In the genomic region with DNA sequence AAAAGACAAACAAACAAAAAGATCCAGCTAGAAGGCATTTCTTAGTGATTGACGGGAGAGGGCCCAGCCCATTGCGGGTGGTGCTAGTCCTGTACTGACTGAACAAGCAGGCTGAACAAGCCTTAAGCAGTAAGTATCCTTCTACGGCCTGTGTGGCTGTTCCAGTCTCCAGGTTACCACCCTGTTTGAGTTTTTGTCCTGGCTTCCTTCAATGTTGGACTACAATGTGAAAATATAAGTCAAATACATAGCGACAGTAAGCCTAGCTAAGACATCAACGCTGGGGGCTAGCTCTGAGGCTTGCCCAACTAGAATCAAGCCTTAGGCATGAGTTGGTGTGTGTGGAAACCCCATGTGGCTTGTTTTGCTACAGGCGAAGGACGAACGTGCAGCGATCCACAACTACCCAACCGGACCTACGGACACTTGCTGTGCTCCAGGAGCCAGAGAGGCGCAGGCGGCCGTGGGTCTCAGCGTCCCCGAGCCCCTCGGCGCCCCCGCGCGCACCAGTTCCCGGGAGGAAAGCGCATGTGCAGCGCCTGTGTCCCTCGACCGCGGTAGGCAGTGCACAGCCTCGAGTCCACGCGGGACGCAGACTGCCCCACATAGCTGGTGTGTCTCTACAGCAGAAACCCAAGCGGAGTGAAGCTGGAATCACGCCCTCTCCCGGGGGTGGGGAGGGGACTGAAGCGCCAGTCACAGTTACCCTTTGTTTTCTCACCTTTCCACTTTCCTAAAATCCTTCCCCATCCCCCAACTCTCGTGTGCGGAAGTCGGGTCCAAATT, we compare ENCODE assay signal across 8 mouse cellular contexts. TPM values are rescaled to one million over a fixed set of nuclear protein-coding genes. Genes with fewer than 3 reads are reported as not detected.
A peak's percentile ranks its signal among the peaks of the same experiment; 100 is the strongest.
DNase-seq lines count a peak whose midpoint lies in the region; ATAC-seq lines count a peak whose summit lies in the region.

No protein-coding gene starts in this region.

- no peaks in the 10 kb centered on the region for H3K36me3 ChIP-seq in forebrain, embryonic 16.5 days (ENCODE audit: control insufficient read depth, insufficient read depth)
- no peaks in the 10 kb centered on the region for H3K36me3 ChIP-seq in hindbrain, embryonic 12.5 days

- peak overlapping the region; percentile 66 for H3K9ac ChIP-seq in forebrain, embryonic 16.5 days (replicated peaks; ENCODE audit: low read depth, low read length)
- peak overlapping the region; percentile 72 for H3K9ac ChIP-seq in hindbrain, embryonic 12.5 days

- H3K27me3 ChIP-seq in forebrain, embryonic 16.5 days (replicated peaks; ENCODE audit: control insufficient read depth, insufficient read depth, low read length) = no peaks in the 10 kb centered on the region
- no peaks in the 10 kb centered on the region for H3K27me3 ChIP-seq in hindbrain, embryonic 12.5 days

- H3K4me2 ChIP-seq in forebrain, embryonic 16.5 days (ENCODE audit: low read length) = peak overlapping the region; percentile 56
- peak overlapping the region; percentile 96 for H3K4me2 ChIP-seq in hindbrain, embryonic 12.5 days (replicated peaks)

- peaks cover 8% of the 10 kb centered on the region for H3K4me1 ChIP-seq in forebrain, embryonic 16.5 days (replicated peaks; ENCODE audit: control insufficient read depth, insufficient read depth, low read length)
- 0 out of 2 replicates have a peak, but pooled peaks cover 8% of the 10 kb centered on the region for H3K4me1 ChIP-seq in hindbrain, embryonic 12.5 days

- DNase-seq in Muller cell, postnatal 12 days (ENCODE audit: inconsistent ontology term) = peak; percentile 55
- peak; percentile 67 for DNase-seq in cerebellum, adult 8-10 months
- DNase-seq in layer of hippocampus, postnatal 14 days (ENCODE audit: low spot score in 2 of 2) = peak; percentile 36 to 39
- peak; percentile 65 for DNase-seq in lung, postnatal 10 days
- peak; percentile 33 for DNase-seq in ovary, postnatal 10 days (ENCODE audit: low spot score)
- peak; percentile 54 for DNase-seq in urinary bladder, postnatal 25 days (ENCODE audit: low spot score)

- peak overlapping the region; percentile 68 for H3K27ac ChIP-seq in forebrain, embryonic 16.5 days (ENCODE audit: low read length)
- H3K27ac ChIP-seq in hindbrain, embryonic 12.5 days = peak overlapping the region; percentile 82

- 1% methylated on average over 38 of the region's 38 CpGs for whole genome bisulfite sequencing in forebrain, embryonic 16.5 days
- WGBS in hindbrain, embryonic 12.5 days = under 1% methylated on average over 38 of the region's 38 CpGs

- H3K4me3 ChIP-seq in forebrain, embryonic 16.5 days (replicated peaks; ENCODE audit: low read length) = peak overlapping the region; percentile 54
- peak overlapping the region; percentile 49 for H3K4me3 ChIP-seq in hindbrain, embryonic 12.5 days

- H3K9me3 ChIP-seq in forebrain, embryonic 16.5 days (ENCODE audit: control insufficient read depth, low read length) = no peaks in the 10 kb centered on the region
- H3K9me3 ChIP-seq in hindbrain, embryonic 12.5 days (replicated peaks) = no peaks in the 10 kb centered on the region

- peak; percentile 89 for ATAC-seq in forebrain, embryonic 16.5 days
- peak; percentile 82 for ATAC-seq in hindbrain, embryonic 12.5 days (ENCODE audit: low FRiP score)

RNA-seq across cellular contexts. Expression of a gene that starts 8.5 kb away (rescaled TPM):
- 48.2 and 54.5 TPM in 2 replicates for polyA plus RNA-seq in forebrain, embryonic 16.5 days (2015; fragmentation: Nextera tagmentation; extraction: Ambion mirVana)
- polyA plus RNA-seq in hindbrain, embryonic 12.5 days (2016; fragmentation: Nextera tagmentation; extraction: Ambion mirVana) = 53.6 and 58.4 TPM in 2 replicates
- total RNA-seq in layer of hippocampus, postnatal 14 days (2021) = 1 to 10 TPM; 2.4 TPM

RNA-seq across cellular contexts. Expression of a gene that starts 15.2 kb away (rescaled TPM):
- 655 and 693 TPM in 2 replicates for polyA plus RNA-seq in forebrain, embryonic 16.5 days (2015; fragmentation: Nextera tagmentation; extraction: Ambion mirVana)
- 726 and 727 TPM in 2 replicates for polyA plus RNA-seq in hindbrain, embryonic 12.5 days (2016; fragmentation: Nextera tagmentation; extraction: Ambion mirVana)
- 100 to 1,000 TPM; 213 to 245 TPM for total RNA-seq in layer of hippocampus, postnatal 14 days (2021)

Comparison
In these comparisons a context has a peak if more than half of its experiments do, and no peak if none do; other contexts are left out.
1. Peak in every context shown above with its lines: DNase-seq, ATAC-seq, H3K4me3 ChIP-seq and H3K27ac ChIP-seq.